Mouse (Mus musculus) neutrophil, adult 5-6 weeks (primary cell): ENCODE measurements around the gene Ap5b1. TPM values are rescaled to one million over a fixed set of nuclear protein-coding genes. Genes with fewer than 3 reads are reported as not detected.
A peak's percentile ranks its signal among the peaks of the same experiment; 100 is the strongest.

ENCODE experiments used
- ATAC-seq: fragments of 151-379, 151-347 bp; 2 replicates; pipeline ENCODE4 v1.8.0; 2017; ENCODE audit warnings: mild to moderate bottlenecking, moderate TSS enrichment; ENCODE audit not compliant: insufficient number of reproducible peaks, poor library complexity, low FRiP score, severe bottlenecking; ENCODE audit errors: extremely low read depth
- total RNA-seq: library from RNA; stranded (forward); fragments of 200-1000 nt; gene quantifications from 2 replicates; pipeline ENCODE4 v1.2.3, GENCODE M21; 2017

Ap5b1 gene
- total RNA-seq: 14.6 and 18.0 TPM in 2 replicates

GRCm38 (mm10) chr19:5567534-5568469, at the start of gene Ap5b1:
Ap5b1 (plus strand) TSS chr19:5568025.
- peak; percentile 49 for ATAC-seq

DNA sequence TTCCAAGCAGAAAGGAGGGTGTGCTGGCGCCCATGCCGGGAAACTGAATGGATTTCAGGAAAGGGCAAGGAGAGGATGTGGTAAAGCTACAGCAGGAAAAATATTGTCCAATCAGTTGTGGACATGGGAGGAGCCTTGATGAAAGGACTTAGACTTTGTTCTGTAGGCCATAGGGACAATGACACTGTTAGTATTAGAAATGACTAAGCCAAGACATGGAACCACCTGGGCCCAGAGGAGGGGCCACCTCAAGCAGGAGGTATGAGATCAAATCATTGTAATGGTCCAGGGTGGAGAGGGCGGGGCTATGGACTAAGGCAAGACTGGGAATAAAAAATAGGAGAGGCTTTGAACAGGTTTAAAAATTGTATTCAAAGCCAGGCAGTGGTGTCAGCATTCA, 49.1 kb upstream of the Ap5b1 start:
- ATAC-seq: no peak

DNA sequence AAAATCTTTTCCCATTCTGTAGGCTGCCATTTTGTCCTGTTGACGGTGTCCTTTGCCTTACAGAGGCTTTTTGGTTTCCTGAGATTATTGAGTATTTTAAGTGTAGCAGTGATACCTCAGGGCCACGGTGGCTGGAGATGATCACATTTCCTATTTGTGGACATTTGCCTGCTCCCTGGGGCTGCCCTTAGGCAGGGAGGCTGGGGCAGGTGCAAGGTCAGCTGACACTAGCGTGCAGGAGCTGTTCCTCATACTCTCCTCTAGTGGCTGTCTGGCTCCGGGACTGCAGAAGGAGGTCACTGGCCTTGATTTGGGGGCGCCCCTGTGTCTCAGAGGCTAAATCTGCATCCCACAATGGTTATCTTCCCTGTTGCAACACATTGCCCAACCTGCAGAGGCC, 42.6 kb upstream of the Ap5b1 start:
- no peak for ATAC-seq

DNA sequence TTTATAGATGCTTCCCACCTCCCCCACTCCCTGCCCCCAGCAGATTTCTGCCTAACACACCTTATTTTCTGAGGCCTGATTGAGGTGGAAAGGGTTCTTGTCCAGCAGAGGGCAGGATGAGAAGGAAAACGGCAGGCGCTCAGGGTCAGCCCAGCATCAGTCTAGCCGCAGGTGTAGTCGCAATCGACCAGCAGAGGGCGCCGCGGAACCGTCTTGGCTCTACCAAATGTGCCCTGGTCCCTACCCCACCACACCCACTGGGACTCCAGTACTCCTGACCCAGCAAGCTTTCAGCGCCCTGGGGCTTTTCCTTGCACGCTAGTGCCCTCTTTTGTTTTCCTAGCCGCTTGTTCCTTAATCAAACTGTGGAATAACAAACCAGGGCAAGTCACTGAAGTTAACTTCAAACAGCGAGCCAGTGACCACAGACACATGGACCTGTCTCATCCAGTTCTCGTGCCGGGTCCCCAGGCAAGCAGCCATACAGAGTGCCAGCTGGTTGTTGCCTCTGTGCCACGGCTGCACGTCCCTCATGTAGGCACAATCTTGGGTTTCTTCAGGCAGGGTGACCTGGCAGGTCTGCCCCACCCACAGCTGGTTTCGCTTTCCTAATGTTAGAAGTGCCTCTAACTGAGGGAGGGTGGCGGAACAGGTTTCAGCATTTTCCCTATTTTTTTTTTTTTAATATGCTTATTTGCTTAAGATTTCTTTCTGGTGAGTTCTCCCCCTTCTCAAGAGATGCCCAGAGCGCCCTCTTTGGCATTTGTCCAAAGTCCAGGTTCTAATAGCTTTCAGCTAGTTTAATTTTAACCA, 38.3 kb upstream of the Ap5b1 start:
- ATAC-seq: peak; percentile 96

GRCm38 (mm10) chr19:5530138-5530524, 37.7 kb upstream of the Ap5b1 start:
- ATAC-seq: no peak

GRCm38 (mm10) chr19:5532520-5532919, 35.3 kb upstream of the Ap5b1 start:
- no peak for ATAC-seq

DNA sequence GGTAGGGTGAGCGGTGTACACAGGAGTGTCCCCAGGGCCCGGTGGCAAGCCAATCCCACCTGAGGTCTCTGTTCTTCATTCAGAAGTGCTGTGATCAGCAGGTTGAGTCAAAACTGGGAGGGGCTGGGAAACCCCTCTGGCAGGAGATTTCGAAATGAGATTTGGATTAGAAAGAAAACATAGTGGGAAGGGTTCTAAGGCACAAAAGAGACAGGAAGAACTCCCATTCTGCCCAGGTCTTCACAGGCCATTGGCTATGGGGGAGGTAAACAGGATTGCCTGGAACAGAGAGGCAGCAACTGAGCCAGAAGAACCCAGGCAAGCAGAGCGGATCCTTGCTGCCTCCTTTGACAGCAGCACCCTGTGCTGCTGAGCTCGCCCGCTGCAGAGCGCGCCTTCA, 29.0 kb upstream of the Ap5b1 start:
- no peak for ATAC-seq

GRCm38 (mm10) chr19:5543362-5543761, 24.5 kb upstream of the Ap5b1 start:
- ATAC-seq: no peak

- no peak for ATAC-seq
Observed at GRCm38 (mm10) chr19:5544031-5544430, 23.8 kb upstream of the Ap5b1 start.

- no peak for ATAC-seq
Observed at GRCm38 (mm10) chr19:5547471-5548056, 20.3 kb upstream of the Ap5b1 start.

DNA sequence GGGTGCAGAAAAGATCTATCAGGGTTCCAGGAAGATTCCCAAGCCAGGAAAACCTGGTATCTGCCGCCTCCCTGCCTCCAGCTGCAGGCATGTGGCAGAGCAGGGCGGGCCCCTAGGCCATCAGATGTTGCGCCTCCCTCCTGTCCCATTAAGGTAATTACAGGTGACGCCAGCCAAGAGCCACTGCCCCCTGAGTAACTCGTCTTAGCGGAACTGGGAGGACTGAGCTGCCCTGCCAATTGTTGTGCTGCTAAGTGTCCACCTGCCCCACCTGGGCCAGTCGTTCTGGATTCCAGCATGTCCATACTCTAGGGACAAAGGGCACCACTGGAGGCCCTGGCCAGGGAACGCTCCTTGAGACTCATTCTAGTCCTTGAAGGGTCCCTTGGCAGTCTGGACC, 14.0 kb upstream of the Ap5b1 start:
- ATAC-seq: no peak

GRCm38 (mm10) chr19:5554212-5554611, 13.6 kb upstream of the Ap5b1 start:
- ATAC-seq: no peak

DNA sequence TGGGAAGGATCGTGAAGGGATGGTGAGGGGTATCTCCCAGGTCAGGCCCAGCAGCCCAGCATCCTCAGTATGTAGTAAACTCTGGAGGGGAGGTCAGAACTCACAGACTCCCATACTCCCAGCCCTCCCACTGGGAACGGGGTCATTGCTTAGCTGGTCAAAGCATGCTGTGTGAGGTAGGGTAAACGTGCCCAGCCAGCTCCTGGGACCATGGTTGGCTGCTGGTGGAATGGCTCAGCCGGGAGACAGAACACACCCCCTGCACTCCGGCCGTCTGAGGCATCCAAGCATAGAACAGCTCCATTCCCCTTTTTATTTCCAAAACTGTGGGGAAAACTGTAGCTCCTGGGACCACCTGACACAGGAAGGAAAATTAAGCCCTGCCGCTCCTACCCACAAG, 9.7 kb upstream of the Ap5b1 start:
- no peak for ATAC-seq

GRCm38 (mm10) chr19:5558770-5559169, 9.1 kb upstream of the Ap5b1 start:
- ATAC-seq: no peak

GRCm38 (mm10) chr19:5559229-5559628, 8.6 kb upstream of the Ap5b1 start:
- no peak for ATAC-seq

DNA sequence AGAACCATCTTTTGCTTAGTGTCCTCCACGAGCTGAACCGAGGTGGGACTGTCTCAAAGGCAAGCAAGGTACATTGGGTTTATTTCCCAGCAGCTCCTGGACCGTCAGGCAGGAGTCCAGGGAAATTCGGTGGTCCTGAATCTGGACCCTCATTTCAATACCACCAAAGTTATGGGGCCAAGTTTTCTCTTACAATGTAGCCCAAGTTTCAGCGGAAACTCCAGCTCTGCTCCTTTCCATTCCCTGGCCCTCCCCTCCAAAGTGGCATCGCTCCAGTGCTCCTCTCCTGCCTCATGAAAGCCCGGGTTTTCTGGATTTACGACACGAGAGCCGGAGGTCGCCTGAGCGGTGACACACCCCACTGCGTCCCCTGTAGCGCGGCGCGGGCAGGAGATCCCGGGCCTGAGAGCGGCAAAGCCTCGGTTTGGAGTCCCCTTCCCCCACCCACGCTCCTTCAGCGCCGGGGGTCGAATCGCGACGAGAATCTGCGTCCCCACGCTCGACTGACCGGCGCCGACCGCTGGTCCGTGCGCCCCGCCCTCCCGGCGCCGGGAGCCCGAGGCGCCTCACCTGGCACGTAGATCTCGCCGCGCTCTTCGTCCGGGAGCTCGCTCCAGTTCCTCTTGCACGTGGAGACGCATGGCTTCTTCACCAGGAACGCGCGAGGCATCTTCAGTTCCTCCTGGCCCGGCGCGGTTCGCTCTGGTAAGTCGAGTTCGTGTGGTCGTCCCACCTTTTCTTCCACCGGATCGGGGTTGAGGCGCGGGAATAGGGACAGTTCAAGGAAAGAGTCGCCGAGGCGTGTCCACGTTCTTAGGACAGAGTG, 8.0 kb upstream of the Ap5b1 start:
- no peak for ATAC-seq

- no peak for ATAC-seq
Observed at GRCm38 (mm10) chr19:5560457-5561041, 7.3 kb upstream of the Ap5b1 start, which contains the start of gene Ovol1. Ovol1 (minus strand) TSS chr19:5560646.

GRCm38 (mm10) chr19:5561252-5561790, 6.5 kb upstream of the Ap5b1 start:
- ATAC-seq: no peak
